Mouse (Mus musculus): Measurements from ENCODE around the gene Grin1. TPM values are rescaled to one million over a fixed set of nuclear protein-coding genes. Genes with fewer than 3 reads are reported as not detected.

Grin1 gene
- polyA plus RNA-seq (2017; shearing (Covaris generic)): 0.10 TPM

GRCm38 (mm10) chr2:25318971-25319773 is at the start of gene Grin1:
Grin1 (minus strand) TSS chr2:25319187.

GRCm38 (mm10) chr2:25365091-25365761 is 46.2 kb upstream of the Grin1 start, which contains the start of gene Uap1l1:
Uap1l1 (minus strand) TSS chr2:25365682.

GRCm38 (mm10) chr2:25356208-25357079 is 37.5 kb upstream of the Grin1 start, which contains the start of gene Dpp7:
Dpp7 (minus strand) TSS chr2:25356359.

GRCm38 (mm10) chr2:25332286-25333160 is 13.5 kb upstream of the Grin1 start, which contains the start of gene Man1b1:
Man1b1 (plus strand) TSS chr2:25332338.

GRCm38 (mm10) chr2:25289651-25290050 is 29.3 kb downstream of the Grin1 start, which contains the start of gene Lrrc26:
Lrrc26 (plus strand) TSS chr2:25289915.

GRCm38 (mm10) chr2:25287927-25288649 is 30.9 kb downstream of the Grin1 start, which contains the start of gene Tmem210:
Tmem210 (plus strand) TSS chr2:25288145.

GRCm38 (mm10) chr2:25271827-25272511 is 47.0 kb downstream of the Grin1 start, which contains the start of the genes Ssna1 and Anapc2:
Ssna1 (minus strand) TSS chr2:25272438.
Anapc2 (plus strand) TSS chr2:25272478.

GRCm38 (mm10) chr2:25262291-25262767 is 56.7 kb downstream of the Grin1 start, which contains the start of gene Tprn:
Tprn (plus strand) TSS chr2:25262618.

GRCm38 (mm10) chr2:25255284-25255779 is 63.7 kb downstream of the Grin1 start, which contains the start of gene Tmem203:
Tmem203 (plus strand) TSS chr2:25255439.

GRCm38 (mm10) chr2:25246183-25247072 is 72.6 kb downstream of the Grin1 start, which contains the start of gene AL732309.1:
AL732309.1 (minus strand) TSS chr2:25246863.

GRCm38 (mm10) chr2:25242101-25242506 is 76.9 kb downstream of the Grin1 start, which contains the start of the genes Rnf208 and Cysrt1:
Rnf208 (plus strand) TSS chr2:25242255.
Cysrt1 (minus strand) TSS chr2:25242452.

Other genes with a start within 250 kb of the Grin1 start
- 0.73 TPM for gene Entpd8, start 238.9 kb downstream of the Grin1 start, polyA plus RNA-seq (2017; shearing (Covaris generic))
- gene Noxa1, start 224.0 kb downstream of the Grin1 start, polyA plus RNA-seq (2017; shearing (Covaris generic)): 18.1 TPM
- 0.72 TPM for gene Nrarp, start 138.4 kb downstream of the Grin1 start, polyA plus RNA-seq (2017; shearing (Covaris generic))
- 176 TPM for gene Tor4a, start 122.3 kb downstream of the Grin1 start, polyA plus RNA-seq (2017; shearing (Covaris generic))
- gene Nelfb, start 107.7 kb downstream of the Grin1 start, polyA plus RNA-seq (2017; shearing (Covaris generic)): 202 TPM
- gene Stpg3, start 104.5 kb downstream of the Grin1 start, polyA plus RNA-seq (2017; shearing (Covaris generic)): not detected
- 1.7 TPM for gene Fam166a, start 100.4 kb downstream of the Grin1 start, polyA plus RNA-seq (2017; shearing (Covaris generic))
- gene Tubb4b, start 94.5 kb downstream of the Grin1 start, polyA plus RNA-seq (2017; shearing (Covaris generic)): 214 TPM
- not detected for gene Slc34a3, start 84.8 kb downstream of the Grin1 start, polyA plus RNA-seq (2017; shearing (Covaris generic))
- not detected for gene Rnf224, start 82.4 kb downstream of the Grin1 start, polyA plus RNA-seq (2017; shearing (Covaris generic))
- not detected for gene Rnf208, start 76.9 kb downstream of the Grin1 start, polyA plus RNA-seq (2017; shearing (Covaris generic))
- not detected for gene Cysrt1, start 76.7 kb downstream of the Grin1 start, polyA plus RNA-seq (2017; shearing (Covaris generic))
- 8.7 TPM for gene AL732309.1, start 72.3 kb downstream of the Grin1 start, polyA plus RNA-seq (2017; shearing (Covaris generic))
- gene Tmem203, start 63.7 kb downstream of the Grin1 start, polyA plus RNA-seq (2017; shearing (Covaris generic)): 17.5 TPM
- gene Tprn, start 56.6 kb downstream of the Grin1 start, polyA plus RNA-seq (2017; shearing (Covaris generic)): 5.5 TPM
- 131 TPM for gene Ssna1, start 46.7 kb downstream of the Grin1 start, polyA plus RNA-seq (2017; shearing (Covaris generic))
- gene Anapc2, start 46.7 kb downstream of the Grin1 start, polyA plus RNA-seq (2017; shearing (Covaris generic)): 120 TPM
- not detected for gene Tmem210, start 31.0 kb downstream of the Grin1 start, polyA plus RNA-seq (2017; shearing (Covaris generic))
- gene Lrrc26, start 29.3 kb downstream of the Grin1 start, polyA plus RNA-seq (2017; shearing (Covaris generic)): not detected
- gene Man1b1, start 13.2 kb upstream of the Grin1 start, polyA plus RNA-seq (2017; shearing (Covaris generic)): 23.8 TPM
- gene Dpp7, start 37.2 kb upstream of the Grin1 start, polyA plus RNA-seq (2017; shearing (Covaris generic)): 28.5 TPM
- gene Uap1l1, start 46.5 kb upstream of the Grin1 start, polyA plus RNA-seq (2017; shearing (Covaris generic)): 18.3 TPM
- gene Sapcd2, start 53.1 kb upstream of the Grin1 start, polyA plus RNA-seq (2017; shearing (Covaris generic)): 1.2 TPM
- gene Entpd2, start 76.7 kb upstream of the Grin1 start, polyA plus RNA-seq (2017; shearing (Covaris generic)): not detected
- gene Npdc1, start 80.2 kb upstream of the Grin1 start, polyA plus RNA-seq (2017; shearing (Covaris generic)): 3.4 TPM
- gene Fut7, start 104.1 kb upstream of the Grin1 start, polyA plus RNA-seq (2017; shearing (Covaris generic)): 10.9 TPM
- gene Abca2, start 109.5 kb upstream of the Grin1 start, polyA plus RNA-seq (2017; shearing (Covaris generic)): 30.7 TPM
- 3.9 TPM for gene Clic3, start 137.7 kb upstream of the Grin1 start, polyA plus RNA-seq (2017; shearing (Covaris generic))
- gene Paxx, start 141.9 kb upstream of the Grin1 start, polyA plus RNA-seq (2017; shearing (Covaris generic)): 100 TPM
- not detected for gene Ptgds, start 150.9 kb upstream of the Grin1 start, polyA plus RNA-seq (2017; shearing (Covaris generic))
- not detected for gene Lcn12, start 174.7 kb upstream of the Grin1 start, polyA plus RNA-seq (2017; shearing (Covaris generic))
- gene Fbxw5, start 181.6 kb upstream of the Grin1 start, polyA plus RNA-seq (2017; shearing (Covaris generic)): 130 TPM
- gene C8g, start 182.5 kb upstream of the Grin1 start, polyA plus RNA-seq (2017; shearing (Covaris generic)): 10.9 TPM
- gene Traf2, start 227.8 kb upstream of the Grin1 start, polyA plus RNA-seq (2017; shearing (Covaris generic)): 124 TPM
- 318 TPM for gene Edf1, start 238.7 kb upstream of the Grin1 start, polyA plus RNA-seq (2017; shearing (Covaris generic))

Data from inflammation-experienced regulatory T-cells, adult 16 weeks (primary cell).